Mouse (Mus musculus) right cerebral cortex, postnatal 25 days (tissue): Measurements from ENCODE around the gene Zfp426.

Source experiments
- DNase-seq: peaks from one replicate; pipeline ENCODE4 v3.0.0; 2022

The Zfp426 gene

DNA sequence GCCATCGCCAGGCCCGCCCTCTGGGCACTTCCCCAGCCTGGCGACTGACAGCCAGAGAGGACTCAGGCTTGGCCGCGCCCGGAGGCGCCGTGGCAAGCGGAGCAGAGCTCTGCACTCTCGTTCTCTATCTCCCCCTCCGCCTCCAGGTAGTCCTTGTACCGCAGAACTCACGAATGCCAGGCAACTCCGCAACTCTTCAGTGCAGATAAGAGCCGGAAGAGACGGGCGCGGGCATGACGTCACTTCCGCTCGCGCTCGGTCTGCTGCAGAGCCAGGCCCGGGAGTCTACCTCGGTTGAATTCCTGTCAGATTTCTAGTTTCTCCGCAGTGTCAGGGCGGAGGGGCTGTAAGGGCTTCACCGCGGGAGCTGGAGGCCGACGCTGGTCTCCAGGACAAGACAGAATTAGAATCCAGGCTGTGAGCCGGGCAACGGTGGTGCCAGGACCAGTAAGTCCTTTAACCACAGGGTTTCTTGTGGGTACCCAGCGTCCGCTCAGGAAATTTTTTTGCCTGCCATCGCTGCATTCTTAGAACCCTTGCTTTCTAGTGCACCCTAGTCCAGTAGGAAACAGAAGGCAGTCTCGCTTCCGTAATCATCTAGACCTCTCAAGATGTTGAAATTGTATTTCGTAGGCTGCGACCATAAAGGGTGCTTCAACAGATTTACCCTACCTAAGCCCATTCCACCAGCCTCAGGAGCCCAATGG is at the start of gene Zfp426:
TSS of gene Zfp426 (minus strand) at position 220 of the 707 bp plus-strand sequence.
- peak; percentile 89 for DNase-seq

DNA sequence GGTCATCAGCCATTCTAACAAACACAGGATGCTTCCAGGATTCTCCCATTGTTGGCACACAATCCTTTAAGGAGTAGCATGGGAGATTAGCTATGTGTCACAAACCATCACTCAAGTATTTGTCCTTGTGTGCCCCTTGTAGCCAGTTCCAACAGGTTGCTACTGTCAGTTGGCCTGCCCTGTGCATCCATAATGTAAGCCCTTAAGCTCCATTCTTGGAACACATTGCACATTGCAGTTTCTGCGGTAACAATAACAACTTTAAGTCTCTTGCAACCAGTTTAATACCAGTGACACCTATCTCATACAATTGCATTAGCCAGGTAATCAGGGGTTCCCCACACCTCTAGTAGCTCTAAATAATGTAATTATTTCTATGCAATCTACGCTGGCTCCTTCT is 44.1 kb upstream of the Zfp426 start:
- DNase-seq, result no peak

DNA sequence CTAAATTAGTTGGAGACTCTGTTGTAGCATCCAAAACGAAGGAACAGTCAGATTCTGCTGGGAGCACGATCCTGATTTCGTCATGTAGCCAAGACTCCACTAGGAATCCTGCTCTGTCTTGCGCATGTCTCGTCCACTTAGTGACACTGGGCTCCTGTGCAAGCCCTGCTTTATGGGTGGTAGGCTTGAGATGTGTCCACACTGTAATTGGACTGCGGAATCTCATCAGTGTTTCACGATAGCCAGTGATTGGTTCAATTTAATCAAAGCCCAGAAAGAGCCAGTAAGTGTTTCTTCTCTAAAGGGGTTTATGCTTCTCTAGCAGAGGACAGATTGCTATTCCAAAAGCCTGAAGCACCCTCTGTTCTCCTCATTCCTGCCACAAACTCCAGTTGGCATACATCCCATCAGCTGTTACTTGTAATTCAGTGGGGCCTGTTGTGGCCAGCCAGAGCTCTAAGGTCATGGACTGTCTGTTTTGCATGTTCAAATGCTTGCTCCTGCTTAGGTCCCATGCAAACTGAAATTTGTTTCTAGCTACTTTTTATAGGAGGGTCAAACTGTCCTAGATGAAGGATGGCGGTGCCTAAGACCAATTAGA is 41.9 kb upstream of the Zfp426 start:
- DNase-seq, result no peak

DNA sequence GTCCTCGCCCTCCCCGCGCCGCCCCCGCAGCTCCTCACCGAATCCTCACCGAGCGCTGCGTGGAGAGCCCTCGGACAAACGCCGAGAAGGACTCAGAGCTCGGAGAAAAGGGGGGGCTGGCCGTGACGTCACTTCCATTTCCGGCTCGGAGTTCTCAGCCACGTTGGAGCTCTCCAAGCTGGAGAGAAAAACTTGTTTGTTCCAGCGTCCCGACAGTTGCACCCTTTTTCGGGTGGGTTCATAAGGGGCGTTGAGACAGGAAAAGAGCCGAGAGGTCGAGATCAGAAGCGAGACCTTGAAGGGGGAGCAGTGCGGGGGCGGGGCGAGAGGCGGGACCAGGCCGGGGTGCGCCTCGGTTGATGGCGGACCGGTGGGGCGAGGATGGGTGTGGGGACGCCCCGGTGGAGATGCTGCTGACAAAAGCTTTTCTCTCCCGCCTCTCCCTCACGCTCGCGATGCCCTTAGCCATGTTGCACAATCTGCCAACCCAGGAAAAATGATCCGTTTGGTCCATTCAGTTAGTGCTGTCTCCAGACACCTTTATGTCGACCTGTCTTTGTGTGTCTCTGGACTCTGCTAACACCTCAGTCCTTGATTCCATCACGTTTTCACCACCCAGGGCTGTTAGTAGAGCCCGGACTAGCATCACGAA is 28.9 kb upstream of the Zfp426 start, which contains the start of gene Zfp266:
TSS of gene Zfp266 (minus strand) at position 112 of the 652 bp plus-strand sequence.
- DNase-seq, result peak; percentile 92

DNA sequence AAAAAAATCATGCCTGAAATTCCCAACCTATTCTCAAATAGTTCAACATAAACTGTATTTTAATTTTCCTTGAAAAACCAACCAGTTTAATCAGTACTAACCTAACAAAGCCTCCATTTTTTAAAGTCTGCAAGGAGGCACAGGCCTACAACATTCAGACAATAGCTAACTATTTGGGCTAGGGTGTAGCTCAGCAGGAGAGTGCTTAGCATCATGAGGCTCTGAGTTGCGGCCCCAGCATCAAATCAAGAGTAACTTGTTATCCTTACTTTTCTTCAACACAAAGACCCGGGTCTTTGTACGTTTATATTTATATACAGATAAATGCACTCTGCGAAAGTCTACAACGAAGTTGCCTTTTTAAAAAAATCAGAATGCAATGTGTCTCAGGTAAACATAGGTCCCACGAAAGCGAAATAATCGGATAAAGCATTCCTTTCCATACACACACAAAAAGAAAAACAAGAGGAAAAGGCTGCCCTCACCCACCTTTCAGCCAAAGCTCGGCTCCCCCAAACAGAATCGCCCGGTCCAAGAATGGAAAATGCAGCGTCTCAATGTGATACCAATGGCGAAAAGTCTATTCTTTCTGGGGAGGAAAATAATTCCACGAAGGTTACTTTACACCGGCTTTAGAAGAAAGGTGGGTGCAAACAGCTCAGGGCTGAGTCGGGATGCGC is 28.1 kb upstream of the Zfp426 start:
- DNase-seq, result no peak

DNA sequence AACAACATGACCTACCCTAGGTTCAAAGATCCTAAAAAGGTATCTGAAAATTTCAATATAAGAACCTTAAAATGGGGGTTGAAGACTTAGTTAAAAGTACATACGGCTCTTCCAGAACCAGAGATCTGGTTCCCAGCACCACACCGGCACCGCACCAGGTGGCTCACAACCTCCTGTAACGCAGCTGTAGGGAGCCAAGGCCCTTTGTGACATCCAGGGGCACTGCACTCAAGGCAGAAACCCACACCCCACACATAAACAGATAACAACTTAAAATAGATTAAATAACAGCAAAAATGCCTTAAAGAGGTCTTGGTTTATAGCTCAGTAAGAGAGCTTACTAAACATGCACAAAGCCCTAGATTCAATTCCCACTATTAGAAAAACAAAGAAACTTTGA is 27.4 kb upstream of the Zfp426 start:
- DNase-seq, result no peak

DNA sequence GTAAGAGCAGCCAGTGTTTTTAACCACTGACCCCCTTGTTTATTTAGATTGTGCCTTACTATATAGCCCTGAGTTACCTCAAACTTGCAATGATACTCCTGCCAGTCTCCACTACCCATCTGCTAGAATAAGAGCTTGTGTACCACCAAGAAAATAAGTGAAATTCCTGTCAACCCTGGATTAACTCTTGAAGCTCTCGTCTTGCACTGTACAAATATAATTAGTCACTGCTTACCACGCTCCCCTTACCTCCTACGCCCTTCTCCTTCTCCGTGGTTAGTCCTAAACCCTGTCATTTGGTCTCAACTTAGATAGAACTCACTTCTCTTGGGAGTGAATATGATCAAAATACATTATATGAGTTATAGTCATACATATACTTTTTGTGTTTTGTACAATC is 26.2 kb upstream of the Zfp426 start:
- DNase-seq, result no peak

DNA sequence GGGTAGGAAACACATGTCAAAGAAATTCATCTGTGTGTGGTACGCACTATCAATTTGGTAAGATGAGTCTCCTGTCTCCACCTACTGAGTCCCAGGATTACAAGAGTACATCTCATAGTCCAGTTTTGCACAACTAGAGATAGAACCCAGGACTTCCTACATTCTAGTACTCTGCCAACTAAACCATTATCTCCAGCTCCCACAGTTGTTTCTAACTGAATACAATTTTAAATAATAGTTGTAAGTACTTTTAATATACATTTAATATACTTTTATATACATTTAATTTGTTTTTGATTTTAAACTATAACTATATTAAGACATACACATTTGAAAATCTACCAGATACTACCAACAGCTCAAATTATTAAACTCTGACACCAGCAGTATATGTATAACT is 25.2 kb upstream of the Zfp426 start:
- no peak for DNase-seq

DNA sequence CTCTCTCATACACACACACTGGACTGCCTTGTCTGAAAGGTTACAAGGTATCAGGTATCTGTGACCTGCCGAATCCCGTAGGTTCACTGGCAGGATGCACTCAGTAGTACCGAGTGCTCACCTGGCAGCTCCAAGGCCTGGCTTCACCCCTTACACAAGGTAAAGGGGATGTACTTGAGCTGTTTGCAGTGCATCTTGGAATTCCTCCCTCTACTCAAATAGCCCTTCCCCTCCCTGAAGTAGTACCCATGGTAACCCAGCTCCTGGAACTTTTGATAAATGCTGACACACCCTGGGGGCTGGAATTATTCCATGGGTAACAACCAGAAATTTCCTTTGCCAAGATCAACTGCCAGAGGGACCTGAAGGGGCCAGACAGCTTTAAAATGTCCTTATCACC is 21.5 kb upstream of the Zfp426 start:
- DNase-seq, result no peak

DNA sequence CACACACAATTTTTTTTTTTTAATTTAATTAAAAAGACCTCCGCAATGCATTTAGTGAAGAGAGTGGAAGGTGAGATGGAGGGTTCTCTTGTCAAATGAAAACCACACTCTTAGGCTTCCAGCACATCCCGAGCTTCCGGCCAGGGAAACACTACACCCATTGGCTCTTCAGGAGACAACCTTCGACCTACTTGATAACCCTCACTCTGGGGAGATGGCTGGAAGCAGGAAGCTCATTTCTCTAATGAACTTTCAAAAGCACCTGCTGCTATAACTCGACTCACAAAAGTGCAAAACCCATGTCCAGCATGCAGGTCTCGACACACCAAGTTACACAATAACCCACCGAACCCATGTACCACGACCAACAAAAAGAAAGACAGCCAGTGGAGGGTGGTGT is 20.2 kb upstream of the Zfp426 start:
- no peak for DNase-seq

DNA sequence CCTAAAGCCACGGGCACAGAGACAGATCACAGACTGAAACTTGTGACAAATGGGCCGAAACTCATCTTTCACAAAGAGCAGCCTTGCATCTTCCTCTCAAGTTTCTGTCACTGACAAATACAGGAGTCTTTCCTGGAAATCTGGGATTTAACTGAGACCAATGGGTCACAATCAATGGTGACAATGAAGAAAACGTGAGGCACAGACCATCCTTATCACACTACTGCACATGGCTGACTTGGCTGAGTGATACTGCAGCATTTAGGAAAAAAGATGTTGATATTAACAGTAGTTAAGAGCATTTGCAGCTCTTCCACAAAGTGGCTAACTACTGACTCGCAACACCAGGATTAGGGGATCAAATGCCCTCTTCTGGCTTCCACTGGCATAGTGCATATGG is 19.1 kb upstream of the Zfp426 start:
- DNase-seq, result no peak

DNA sequence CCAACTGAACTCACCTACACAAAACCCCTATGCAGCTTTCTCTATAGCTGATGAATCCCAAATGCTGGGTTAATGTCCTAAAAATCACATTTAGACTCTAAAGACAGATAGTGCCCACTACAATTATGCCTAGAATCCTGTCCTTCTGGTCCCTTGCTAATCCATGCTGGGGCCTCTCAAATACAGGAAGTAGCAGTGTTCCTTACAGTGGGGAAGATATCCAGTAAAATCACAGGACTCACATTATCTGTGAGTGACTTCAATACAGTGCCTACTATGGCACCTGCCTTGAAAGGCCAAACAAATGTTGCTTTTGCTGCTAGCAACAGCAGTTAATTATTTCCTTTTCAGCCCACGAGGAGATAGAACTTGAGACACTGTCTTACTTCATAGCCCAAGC is 17.8 kb upstream of the Zfp426 start:
- DNase-seq, result no peak

DNA sequence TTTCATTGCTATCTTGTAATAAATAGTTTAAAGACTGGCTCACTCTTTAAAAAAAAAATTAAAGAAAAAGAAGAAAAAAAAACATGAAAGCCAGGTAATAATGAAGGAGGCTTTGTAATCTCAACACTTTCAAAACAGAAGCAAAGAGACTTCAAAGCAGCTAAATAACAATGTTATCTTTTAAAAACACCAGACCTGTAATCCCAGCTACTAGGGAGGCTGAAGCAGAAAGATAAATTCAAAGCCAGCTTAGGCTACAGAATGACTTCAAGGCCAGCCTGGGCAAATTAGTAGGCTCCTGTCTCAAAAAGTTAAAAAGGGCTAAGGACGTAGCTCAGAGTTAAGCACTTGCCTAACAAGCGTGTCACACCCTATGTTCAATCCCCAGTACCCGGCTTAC is 17.1 kb upstream of the Zfp426 start:
- DNase-seq, result no peak

DNA sequence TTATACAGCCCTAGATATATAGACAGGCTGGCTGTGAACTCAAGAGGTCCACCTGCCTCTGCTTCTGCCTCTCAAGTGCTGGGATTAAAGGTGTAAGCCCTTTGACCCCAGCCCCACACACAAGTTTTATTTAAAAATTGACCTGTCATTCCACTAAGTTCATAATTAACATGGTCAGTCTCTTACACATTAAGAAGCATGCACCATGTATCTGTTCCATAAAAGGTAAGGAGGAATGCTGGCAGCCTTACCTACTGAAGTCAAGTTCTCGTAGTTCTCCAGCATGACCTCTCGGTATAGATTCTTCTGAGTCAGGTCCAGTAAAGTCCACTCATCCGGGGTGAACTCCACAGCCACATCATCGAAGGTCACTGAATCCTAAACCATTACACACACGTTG is 12.3 kb upstream of the Zfp426 start:
- DNase-seq, result no peak

DNA sequence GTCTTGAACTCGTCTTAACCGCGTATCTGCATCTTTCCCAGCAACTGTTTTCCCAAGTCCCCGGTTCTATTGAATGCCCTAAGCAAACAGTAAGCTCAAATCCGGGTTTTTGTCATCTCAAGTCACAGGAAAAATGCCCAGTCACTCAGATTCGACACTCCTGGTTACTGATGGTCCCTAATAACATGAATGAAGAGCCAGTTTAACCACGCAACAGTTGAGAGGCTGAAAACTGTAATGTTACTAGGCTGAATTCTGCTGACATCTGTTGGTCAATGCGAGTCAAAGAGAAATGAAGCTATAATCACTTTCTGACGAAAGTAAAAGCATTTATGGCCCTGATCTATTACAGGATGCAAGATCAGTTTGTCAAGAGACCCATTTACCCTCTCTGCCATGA is 735 bp upstream of the Zfp426 start:
- DNase-seq, result no peak

DNA sequence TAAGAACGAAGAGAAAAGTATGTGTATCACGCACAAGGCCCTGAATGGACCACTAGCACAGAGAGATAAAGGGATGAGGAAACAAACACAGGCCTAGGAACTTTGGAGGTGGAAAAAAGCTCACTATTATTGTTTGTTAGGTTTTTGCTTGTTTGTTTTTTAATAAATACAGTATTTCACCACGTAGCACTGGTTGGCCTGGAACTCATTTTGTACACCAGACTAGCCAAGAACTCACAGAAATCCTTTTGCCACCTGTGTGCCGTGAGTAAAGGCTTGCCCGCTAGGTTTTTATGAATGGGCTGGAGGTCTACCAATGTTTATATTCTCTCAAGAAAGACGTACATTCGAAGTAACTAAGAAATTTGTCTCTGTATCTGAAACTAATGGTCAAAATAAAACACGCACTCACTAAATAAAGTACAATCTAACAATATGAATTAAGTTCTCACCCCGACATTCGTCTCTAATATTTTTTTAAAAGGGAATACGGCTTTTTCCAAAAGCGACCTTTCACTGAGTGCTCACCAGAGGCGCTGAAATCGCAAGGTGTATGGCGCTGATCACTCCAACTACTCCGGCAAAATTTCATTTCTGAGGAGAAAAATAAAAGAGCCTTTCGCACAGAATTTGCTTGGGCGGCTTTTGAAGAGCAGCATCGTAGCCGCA is 554 bp downstream of the Zfp426 start:
- no peak for DNase-seq

DNA sequence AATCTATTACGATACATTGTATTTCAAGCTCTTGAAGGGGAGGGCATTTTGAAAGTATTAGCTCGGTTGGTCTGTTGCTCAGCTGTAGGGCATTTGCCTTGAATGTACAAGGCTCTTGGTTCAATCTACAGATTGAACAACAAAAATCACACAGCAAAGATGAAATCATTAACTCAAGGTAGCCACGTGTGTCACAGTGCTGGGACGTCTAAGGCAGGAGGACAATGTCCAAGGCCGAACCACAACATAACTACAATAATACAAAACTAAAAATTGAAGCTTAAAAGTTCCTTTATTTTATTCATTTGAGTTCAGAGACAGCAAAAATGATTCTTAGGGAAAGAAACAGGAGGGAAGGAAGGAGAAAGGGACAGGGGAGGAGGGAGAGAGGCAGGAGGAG is 3.0 kb downstream of the Zfp426 start:
- no peak for DNase-seq

DNA sequence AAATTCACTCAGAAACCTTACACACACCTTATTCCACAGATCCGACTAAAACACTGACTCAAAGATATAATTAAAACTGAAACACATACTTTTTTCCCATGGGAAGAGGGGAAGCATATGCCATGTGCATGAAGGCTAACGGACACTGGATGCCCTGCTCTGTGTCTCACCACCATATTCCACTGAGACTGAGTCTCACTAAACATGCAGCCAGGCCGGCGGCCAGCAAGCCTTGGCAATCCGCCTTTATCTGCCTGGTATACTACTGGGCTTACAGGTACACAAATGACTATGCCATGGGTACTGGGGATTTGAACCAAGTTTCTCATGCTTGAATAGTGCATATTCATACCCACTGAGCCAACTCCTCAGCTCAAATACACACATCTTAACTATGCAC is 13.2 kb downstream of the Zfp426 start:
- DNase-seq, result no peak

DNA sequence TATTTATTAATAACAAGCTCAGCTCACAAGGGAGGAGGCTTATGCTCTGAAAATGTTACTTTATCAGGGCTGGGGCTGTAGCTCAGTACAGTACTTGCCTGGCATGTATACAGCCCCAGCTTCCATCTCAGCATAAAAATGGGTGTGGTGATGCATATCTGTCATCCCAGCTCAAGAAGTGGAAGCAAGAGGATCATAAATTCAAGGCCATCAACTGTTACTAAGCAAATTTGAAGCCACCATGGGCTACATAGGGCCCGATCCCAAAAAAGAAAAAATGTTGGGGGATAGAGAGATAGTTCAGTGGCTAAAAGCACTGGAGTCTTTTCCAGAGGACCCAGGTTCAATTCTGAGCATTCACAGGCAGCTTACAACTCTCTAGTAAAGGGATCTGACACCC is 15.9 kb downstream of the Zfp426 start:
- DNase-seq, result no peak

DNA sequence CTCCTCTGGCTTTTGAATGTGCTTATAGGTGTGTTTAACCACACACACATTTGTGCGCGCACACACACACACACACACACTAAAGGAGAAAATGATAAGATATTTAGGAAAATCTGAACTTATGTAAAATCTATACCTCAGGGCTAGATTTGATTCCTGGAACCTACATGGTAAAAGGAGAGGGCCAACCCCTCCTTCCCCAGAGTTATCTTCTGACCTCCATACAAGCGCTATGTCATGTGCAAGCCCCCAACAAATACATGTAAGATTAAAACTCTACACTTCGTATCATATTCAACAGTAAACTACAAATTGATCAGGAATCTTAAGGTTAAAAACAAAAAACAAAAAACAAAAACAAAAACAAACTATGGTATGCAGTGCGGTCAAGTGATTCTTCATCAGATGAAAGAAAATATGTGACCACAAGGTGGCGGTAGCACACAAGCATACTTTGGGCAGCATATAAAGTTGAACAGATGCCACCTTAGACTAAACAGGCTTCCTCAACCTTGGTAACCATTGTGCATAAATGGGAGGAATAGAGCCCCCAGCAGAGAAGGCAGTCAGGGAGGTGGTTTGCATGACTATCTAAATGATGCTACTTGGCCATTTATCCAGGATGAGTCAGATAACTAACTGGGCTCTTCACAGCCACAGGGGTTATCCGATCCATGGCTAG is 25.6 kb downstream of the Zfp426 start:
- no peak for DNase-seq

DNA sequence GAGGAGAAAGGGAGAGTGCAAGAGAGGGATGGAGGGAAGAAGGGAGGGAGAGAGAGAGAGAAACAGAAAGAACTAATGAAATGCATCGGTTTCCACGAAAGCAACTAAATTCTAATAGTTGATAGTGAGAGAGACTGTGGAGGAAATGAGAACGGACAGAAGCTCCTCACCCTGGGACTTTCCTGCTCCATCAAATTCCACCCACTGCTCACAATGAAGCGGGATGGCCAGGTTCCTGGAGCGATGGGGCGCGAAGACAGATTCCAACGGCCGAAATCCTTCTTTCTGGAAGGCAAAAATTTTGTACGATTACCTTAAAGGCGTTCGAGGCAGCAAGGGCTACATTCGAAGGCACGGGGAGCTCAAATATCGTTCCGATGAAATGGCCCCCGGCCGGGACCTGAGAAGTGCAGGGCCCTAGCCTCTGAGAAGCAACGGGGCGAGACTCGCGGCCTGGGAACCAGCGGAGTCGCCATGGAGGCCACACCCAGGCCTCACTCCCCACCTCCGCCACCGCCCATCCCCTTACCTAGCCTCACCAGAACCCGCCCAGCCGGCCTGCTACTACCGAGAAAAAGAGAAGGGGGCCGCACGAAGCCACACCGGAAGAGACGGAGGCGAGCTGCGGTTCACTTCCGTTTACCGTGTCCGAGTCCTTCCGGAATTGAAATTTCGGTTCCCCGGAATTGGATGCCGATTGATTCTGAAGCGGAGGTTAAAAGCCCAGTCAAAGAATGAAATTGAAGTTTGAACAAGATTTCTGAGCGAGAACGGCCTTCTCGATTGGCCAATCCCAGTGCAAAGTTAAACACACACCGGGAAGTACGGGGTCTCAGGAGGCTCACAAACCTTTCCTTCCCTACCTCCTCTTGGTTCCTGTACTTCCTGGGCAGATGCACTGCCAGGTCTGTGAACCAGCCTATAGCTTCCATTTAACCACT is 32.9 kb downstream of the Zfp426 start, which contains the start of gene Zfp26:
TSS of gene Zfp26 (minus strand) at position 786 of the 941 bp plus-strand sequence.
- DNase-seq, result peak; percentile 81
